Mouse (Mus musculus) heart, postnatal 36 days (tissue): ENCODE measurements around the gene Med26. TPM values are rescaled to one million over a fixed set of nuclear protein-coding genes. Genes with fewer than 3 reads are reported as not detected.

Source experiments
- DNase-seq, 2 experiments: peaks; one replicate each; pipeline ENCODE4 v3.0.0; 2021 to 2022
- intact Hi-C: fragments of 180-260 bp; cut with DNase I; formaldehyde crosslinking; loops from one replicate; pipeline ENCODE4 v1.15.1; 2025
- total RNA-seq, 2 experiments: library from RNA; stranded (reverse); gene quantifications; 2 replicates each; pipeline ENCODE4 v1.2.3; 2021

Gene Med26
- total RNA-seq, 2 experiments from 2014 or later: 7.6 to 7.9 TPM

DNA sequence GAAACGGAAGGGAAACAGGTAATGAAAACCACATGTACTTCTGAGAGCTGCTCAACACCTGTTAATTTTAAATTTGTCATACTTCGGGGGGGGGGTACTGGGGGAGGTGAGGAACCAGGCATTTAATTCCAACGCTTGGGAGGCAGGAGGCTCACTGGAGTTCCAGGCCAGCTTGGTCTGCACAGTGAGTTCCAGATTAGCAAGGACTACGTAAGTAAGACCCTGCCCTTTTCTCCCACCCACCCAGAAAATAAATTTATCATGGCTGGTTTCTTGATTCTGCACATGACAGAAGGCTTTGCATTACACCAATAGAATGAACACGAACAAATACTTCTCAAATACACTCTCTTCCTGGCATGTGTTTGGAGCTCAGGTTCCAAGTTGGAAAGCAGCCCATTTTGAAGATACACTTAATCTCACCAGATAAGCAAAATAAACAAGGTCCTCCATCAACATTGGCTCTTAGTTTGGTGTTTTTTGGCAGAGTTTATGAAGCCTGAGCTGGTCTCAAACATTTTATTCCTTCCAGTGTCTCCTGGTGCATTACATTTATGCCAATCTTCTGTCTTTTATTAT is 1.3 kb upstream of the Med26 start:
- intact Hi-C loops: loop anchor here (1.0 to 5.0 kb wide), 3 partner anchors 21 to 127 kb away; partner anchors contain the start of genes Eps15l1 and Slc35e1
- peak; percentile 25 for DNase-seq

- intact Hi-C loops: loop anchor here (1.0 to 5.0 kb wide), 3 partner anchors 22 to 126 kb away; partner anchors contain the start of genes Eps15l1 and Slc35e1
- peak in 1 of 2 experiments; percentile 37 for DNase-seq
Observed at GRCm38 (mm10) chr8:72548644-72549313, 709 bp upstream of the Med26 start.

DNA sequence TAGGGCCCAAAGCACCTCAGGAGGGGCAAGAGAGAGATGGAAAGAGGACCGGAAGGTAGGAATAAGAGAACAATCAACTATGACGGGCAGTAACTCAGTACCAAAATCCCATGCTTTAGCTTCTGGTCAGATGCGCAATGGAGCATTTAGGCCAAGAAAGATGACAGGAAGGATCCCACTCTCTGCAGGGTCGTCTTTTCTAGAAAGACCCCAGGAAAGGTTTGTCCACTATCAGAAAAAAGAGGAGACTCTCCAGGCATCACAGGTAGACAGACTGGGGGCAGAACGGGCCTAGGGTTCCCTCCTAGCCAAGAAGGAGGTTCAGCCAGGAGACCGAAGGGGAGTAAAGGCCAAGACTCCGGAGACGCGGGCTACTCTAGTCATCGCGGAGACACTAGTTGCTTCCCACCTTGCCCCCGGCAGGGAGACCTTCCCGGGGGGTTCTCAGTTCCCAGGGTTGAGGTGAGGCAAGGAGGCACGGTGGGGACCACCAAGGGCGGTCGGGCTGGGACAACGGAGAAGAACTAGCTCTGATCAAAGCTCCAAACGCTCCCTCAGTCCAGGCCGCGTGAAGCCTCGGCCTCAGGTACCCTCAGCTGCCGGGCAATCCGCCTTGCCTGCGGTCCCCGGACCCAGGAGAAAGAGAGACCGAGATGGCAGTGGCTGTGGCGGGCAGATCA is 808 bp downstream of the Med26 start:
- intact Hi-C loops: loop anchor here (5.0 kb wide), 1 partner anchor 125 kb away; the partner anchor contains the start of gene Eps15l1

GRCm38 (mm10) chr8:72539234-72539633 is 8.8 kb downstream of the Med26 start:
- DNase-seq: no peak

More for the DNA sequence above, 808 bp downstream of the Med26 start:
- DNase-seq: peak in 1 of 2 experiments; percentile 21

DNA sequence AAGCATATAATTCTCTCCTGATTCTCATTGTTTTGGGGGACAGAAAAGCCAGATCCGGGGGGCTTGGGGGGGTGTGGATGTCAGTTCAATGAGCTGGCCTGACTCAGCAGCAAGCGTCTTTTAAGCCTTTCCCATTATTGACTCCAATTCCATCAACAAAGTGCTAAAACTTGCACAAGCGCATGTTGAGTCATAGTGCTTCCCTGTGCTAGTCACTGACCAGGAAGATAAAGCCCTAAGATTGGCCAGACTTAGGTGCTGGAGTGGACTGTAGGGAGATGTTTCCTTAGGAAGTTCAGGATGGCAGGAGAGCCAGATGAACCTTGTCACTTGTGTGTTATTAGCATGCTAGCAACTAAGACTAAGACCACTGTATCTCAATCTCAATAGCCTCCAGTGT is 13.2 kb downstream of the Med26 start:
- no peak for DNase-seq
- intact Hi-C loops: no loop called here

More at GRCm38 (mm10) chr8:72539234-72539633, 8.8 kb downstream of the Med26 start:
- intact Hi-C loops: no loop called here

- intact Hi-C loops: no loop called here
- no peak for DNase-seq
Observed at GRCm38 (mm10) chr8:72532103-72532502, 16.0 kb downstream of the Med26 start.

GRCm38 (mm10) chr8:72521888-72522287 is 26.2 kb downstream of the Med26 start:
- DNase-seq: no peak
- intact Hi-C loops: no loop called here

DNA sequence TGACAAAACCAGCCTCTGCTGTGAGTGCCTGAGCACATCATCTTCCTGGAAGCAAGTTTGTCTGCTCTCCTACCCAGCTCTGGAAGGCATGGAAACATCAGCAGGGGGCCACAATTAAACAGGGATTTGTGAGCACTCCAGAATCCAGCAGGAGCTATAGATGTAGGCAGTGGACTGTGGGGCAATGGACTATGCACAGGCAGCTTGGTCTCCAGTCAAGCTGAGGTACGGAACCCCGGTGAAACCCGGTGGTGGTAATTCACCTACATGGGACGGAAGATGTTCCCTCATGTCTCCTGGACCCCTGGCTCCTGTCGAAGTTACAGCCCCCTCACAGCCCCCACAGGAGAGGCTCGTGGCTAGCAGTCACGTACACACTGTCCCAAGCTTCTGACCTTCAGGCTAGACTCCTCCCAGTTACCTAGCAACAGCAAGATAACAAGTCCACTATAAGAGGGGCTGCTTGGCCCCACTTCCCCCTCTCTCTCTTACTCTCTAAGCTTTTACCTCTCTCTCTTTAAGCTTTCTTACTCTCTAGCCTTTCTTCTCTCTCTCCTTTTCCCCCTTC is 30.6 kb downstream of the Med26 start:
- peak in 1 of 2 experiments; percentile 22 for DNase-seq
- intact Hi-C loops: no loop called here

GRCm38 (mm10) chr8:72513158-72513557 is 34.9 kb downstream of the Med26 start:
- DNase-seq: no peak
- intact Hi-C loops: no loop called here

GRCm38 (mm10) chr8:72512648-72513047 is 35.4 kb downstream of the Med26 start:
- intact Hi-C loops: no loop called here
- no peak for DNase-seq

GRCm38 (mm10) chr8:72507505-72507904 is 40.6 kb downstream of the Med26 start:
- intact Hi-C loops: no loop called here
- DNase-seq: no peak

GRCm38 (mm10) chr8:72504637-72505314 is 43.3 kb downstream of the Med26 start:
- intact Hi-C loops: no loop called here
- DNase-seq: no peak

- DNase-seq: no peak
Observed at GRCm38 (mm10) chr8:72504137-72504536, 43.9 kb downstream of the Med26 start.

DNA sequence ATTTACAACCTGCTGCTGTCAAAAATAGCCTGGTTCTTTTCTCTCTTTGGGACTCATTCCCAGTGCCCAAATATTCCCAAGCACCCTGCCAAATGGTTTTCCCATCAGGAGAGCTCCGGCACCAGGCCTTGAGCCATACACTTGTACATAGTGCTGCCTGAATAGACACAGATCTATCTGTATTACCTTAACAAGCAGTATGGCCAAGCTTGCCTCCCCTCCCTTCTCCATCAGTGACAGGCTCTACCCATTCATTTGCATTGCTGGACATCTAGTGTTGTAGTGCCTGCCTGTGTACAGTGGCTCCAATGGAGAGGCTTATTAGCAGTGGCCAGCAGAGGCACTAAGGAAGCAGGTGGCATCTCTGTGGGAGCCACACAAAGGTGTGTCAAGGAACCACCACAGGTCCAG is 47.5 kb downstream of the Med26 start:
- peak in 1 of 2 experiments; percentile 42 for DNase-seq
- intact Hi-C loops: no loop called here

More at GRCm38 (mm10) chr8:72504137-72504536, 43.9 kb downstream of the Med26 start:
- intact Hi-C loops: no loop called here

DNA sequence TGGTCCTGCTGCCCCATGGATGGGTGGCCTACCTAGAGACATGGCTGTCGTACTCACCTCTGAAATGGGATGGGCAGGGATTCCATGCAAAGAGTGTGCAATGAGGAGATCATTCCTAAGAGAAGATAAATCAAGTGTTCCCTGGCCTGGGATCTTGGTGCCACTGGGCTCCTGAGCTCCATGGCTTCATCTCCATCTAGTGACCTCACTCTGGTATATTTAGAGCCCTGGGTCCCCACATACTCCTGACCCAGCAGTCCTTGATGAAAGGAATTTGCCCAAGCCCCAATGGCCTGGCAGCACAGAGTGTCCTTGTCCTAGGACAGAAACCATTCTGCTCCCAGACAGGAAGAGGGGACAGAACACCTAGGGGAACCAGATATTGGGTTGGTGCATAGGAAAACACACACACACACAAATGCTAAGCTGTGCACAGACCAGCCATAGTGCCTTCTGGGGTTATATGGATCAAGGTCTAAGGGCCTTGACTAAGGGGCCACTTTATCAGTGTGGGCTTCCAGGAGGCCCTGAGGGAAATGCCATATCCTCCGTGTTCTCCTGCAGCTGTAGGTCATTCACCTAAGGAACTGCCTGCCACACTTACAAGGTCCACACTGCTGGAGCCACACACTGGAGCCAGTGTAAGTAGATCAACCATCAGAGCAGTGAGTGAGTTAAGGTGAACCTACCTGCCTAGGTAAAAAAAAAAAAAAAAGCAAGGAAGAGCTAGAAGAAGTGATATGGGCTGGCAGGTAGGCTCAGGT is 48.4 kb downstream of the Med26 start:
- DNase-seq: peak; percentile 54 to 58
- intact Hi-C loops: no loop called here

DNA sequence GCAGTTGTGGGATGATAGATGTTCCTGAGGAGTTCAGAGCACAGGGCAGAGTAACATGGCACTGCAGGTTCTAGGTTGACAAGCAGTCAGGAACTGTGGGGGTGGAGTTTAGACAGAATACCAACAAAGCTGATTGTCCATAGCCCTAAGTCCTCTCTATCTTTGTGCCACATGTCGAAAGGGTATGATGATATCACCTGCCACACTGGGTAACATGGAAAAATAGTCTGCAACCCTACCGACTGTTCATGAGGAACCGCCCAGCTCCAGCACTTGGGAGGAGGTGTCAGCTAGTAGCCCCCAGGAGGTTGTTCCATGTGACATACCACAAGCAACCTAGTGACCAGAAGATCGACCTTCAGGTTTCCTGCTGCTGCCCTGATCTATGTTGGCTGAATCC is 49.5 kb downstream of the Med26 start:
- intact Hi-C loops: no loop called here

DNA sequence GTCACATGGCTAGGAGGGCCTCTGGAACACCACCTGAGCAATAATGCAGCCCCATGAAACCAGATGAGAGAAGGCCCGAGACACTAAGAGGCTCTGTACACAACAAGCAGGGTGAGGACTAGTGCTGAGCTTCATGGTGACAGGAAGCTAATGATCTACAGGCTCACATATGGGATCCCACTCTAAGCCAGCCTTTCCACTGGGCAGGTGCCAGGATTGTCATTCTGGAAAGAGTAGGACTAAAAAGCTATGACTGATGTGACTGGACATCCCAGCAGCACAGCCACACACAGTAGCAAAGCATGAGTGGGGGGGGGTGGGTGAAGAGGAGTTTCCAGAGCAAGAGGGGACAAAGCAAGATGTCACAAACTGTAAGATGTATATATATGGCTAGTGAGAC is 50.2 kb downstream of the Med26 start:
- no peak for DNase-seq
- intact Hi-C loops: no loop called here

More for the DNA sequence above, 49.5 kb downstream of the Med26 start:
- no peak for DNase-seq

DNA sequence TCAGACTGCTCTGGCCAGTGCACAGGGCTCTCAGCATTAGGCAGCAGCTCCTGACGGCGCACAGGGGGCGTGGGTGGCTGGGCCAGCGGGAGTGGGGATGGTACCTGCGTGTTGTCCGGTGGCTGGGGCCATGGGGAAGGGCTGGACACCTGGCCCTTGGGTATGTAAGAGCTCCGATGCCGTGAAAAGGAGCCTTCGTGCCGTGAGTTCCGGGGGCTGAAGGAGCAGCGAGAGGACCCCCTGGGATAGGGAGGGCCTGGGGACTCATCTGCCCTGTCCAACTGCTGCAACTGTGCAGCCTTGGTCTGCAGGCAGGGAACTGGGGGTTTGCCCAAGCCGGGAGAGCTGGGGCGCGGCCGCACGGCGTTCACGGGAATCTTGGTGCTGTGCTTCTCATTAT is 51.9 kb downstream of the Med26 start:
- intact Hi-C loops: no loop called here
- no peak for DNase-seq

- intact Hi-C loops: no loop called here
- no peak for DNase-seq
Observed at GRCm38 (mm10) chr8:72495411-72496111, 52.5 kb downstream of the Med26 start.
